Mouse (Mus musculus): ENCODE measurements at regions not wholly inside any gene's neighbourhood (a gene's known extent, or its start where the extent isn't known, plus 50 kb on each side); places are given as distances from the start of the nearest gene placed in this dataset.

GRCm38 (mm10) chr3:149246935-149247625, 256.7 kb upstream of the Adgrl2 start:
- no peaks in the 10 kb centered on the region for H3K36me3 ChIP-seq (replicated peaks in 1 of 2; ENCODE audit: control insufficient read depth in 1 of 2, insufficient read depth in 1 of 2, low read length in 1 of 2)
- no peak overlapping the region for H3K27ac ChIP-seq (ENCODE audit: insufficient read depth, low read depth)
- dilution Hi-C loops (cut with MboI; ENCODE audit: extremely low pct_ligation_motif_present, extremely low pct_unique_long_range_greater_than_20kb, low sequenced_read_pairs) (no loop called here), in situ Hi-C loops (cut with MboI; ENCODE audit: low pct_ligation_motif_present, low pct_unique_long_range_greater_than_20kb, low sequenced_read_pairs) (no loop called here)
- DNase-seq (ENCODE audit: extremely low read depth), result peak; percentile 14
- H3K27me3 ChIP-seq (replicated peaks), result no peaks in the 10 kb centered on the region
- H3K79me2 ChIP-seq (replicated peaks; ENCODE audit: control insufficient read depth, extremely low read depth, insufficient read depth, poor library complexity, severe bottlenecking), result no peaks in the 10 kb centered on the region
- H3K9ac ChIP-seq (ENCODE audit: insufficient read depth, low read depth), result no peak overlapping the region
- H3K4me3 ChIP-seq (replicated peaks in 1 of 3; ENCODE audit: low read depth in 2 of 3, low read length in 2 of 3, poor library complexity in 1 of 3), result no peak overlapping the region
- H3K9me3 ChIP-seq (replicated peaks; ENCODE audit: low read length), result no peaks in the 10 kb centered on the region
- no peaks in the 10 kb centered on the region for H3K4me1 ChIP-seq (ENCODE audit: control insufficient read depth in 1 of 2, insufficient read depth in 2 of 2)
- no peak overlapping the region for H3K4me2 ChIP-seq (ENCODE audit: insufficient read depth, low read depth, poor library complexity, severe bottlenecking)
- TF ChIP-seq JUND (conservative IDR thresholded peaks at IDR 0.05; ENCODE audit: low read depth, low read length) (no peak), E2F4 (IDR thresholded peaks at IDR 0.05; ENCODE audit: insufficient replicate concordance, low read depth, low read length) (no peak), CTCF (conservative IDR thresholded peaks at IDR 0.05 in 1 of 2, IDR thresholded peaks at IDR 0.05 in 1 of 2; ENCODE audit: low read depth in 2 of 2, low read length in 2 of 2) (peak in 1 of 2 experiments; percentile 16; a peak in 2 of 4 replicates), MAFK (IDR thresholded peaks at IDR 0.05; ENCODE audit: insufficient replicate concordance, low read length) (peak; percentile 60; the same call in 1 of the 2 replicates)

DNA sequence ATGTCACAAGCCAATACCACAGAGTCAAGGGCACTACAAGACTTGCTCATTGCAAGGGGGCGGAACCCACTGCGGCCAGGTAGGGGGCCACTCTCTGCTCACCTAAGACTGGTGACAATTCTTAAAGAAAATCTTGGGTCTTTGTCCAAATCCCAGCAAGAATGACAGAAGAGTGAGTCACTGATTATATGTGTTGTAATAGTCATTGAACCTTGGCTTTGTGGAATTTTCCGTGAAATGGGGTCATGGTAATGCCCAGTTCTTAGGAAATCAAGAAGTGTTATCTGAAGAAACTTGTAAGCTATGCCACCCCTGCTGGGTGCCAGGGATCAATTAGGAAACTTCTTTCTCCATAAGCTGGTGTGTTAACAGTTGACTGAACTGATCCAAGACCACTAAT, 249.3 kb upstream of the Adgrl2 start:
- no peak overlapping the region for H3K4me3 ChIP-seq (replicated peaks in 1 of 3; ENCODE audit: low read depth in 2 of 3, low read length in 2 of 3, poor library complexity in 1 of 3)
- no peak overlapping the region for H3K27ac ChIP-seq (ENCODE audit: insufficient read depth, low read depth)
- no peaks in the 10 kb centered on the region for H3K36me3 ChIP-seq (replicated peaks in 1 of 2; ENCODE audit: control insufficient read depth in 1 of 2, insufficient read depth in 1 of 2, low read length in 1 of 2)
- H3K4me2 ChIP-seq (ENCODE audit: insufficient read depth, low read depth, poor library complexity, severe bottlenecking), result no peak overlapping the region
- in situ Hi-C loops (cut with MboI; ENCODE audit: low pct_ligation_motif_present, low pct_unique_long_range_greater_than_20kb, low sequenced_read_pairs) (no loop called here), dilution Hi-C loops (cut with MboI; ENCODE audit: extremely low pct_ligation_motif_present, extremely low pct_unique_long_range_greater_than_20kb, low sequenced_read_pairs) (no loop called here)
- no peak overlapping the region for H3K9ac ChIP-seq (ENCODE audit: insufficient read depth, low read depth)
- peaks cover 2 to 9% of the 10 kb centered on the region in 2 experiments; a peak in 1 of 4 replicates for H3K4me1 ChIP-seq (ENCODE audit: control insufficient read depth in 1 of 2, insufficient read depth in 2 of 2)
- TF ChIP-seq GABPA (IDR thresholded peaks at IDR 0.05; ENCODE audit: insufficient replicate concordance, low read depth, low read length) (no peak), MAX (IDR thresholded peaks at IDR 0.05; ENCODE audit: low read length) (no peak), CHD1 (IDR thresholded peaks at IDR 0.05; ENCODE audit: low read depth, low read length) (no peak), MEF2A (IDR thresholded peaks at IDR 0.05; ENCODE audit: borderline replicate concordance, low read depth, low read length) (no peak), RAD21 (IDR thresholded peaks at IDR 0.05; ENCODE audit: low read depth, low read length) (no peak), UBTF (IDR thresholded peaks at IDR 0.05; ENCODE audit: low read depth, low read length) (no peak), JUN (IDR thresholded peaks at IDR 0.05; ENCODE audit: insufficient read depth, low read depth, low read length) (no peak), SMC3 (IDR thresholded peaks at IDR 0.05; ENCODE audit: low read depth, low read length) (no peak), ETS1 (conservative IDR thresholded peaks at IDR 0.05; ENCODE audit: low read depth, low read length) (no peak), MAFK (IDR thresholded peaks at IDR 0.05; ENCODE audit: insufficient replicate concordance, low read length) (no peak), EP300 (IDR thresholded peaks at IDR 0.05; ENCODE audit: low read length) (no peak), MAZ (IDR thresholded peaks at IDR 0.05; ENCODE audit: low read depth, low read length) (no peak), PAX5 (IDR thresholded peaks at IDR 0.05; ENCODE audit: low read length) (no peak), USF1 (IDR thresholded peaks at IDR 0.05; ENCODE audit: low read depth, low read length) (no peak), KAT2A (IDR thresholded peaks at IDR 0.05; ENCODE audit: insufficient replicate concordance, low read length) (no peak), BHLHE40 (IDR thresholded peaks at IDR 0.05; ENCODE audit: low read depth, low read length) (no peak), E2F4 (IDR thresholded peaks at IDR 0.05; ENCODE audit: insufficient replicate concordance, low read depth, low read length) (no peak)
- no peaks in the 10 kb centered on the region for H3K27me3 ChIP-seq (replicated peaks)
- H3K79me2 ChIP-seq (replicated peaks; ENCODE audit: control insufficient read depth, extremely low read depth, insufficient read depth, poor library complexity, severe bottlenecking), result no peaks in the 10 kb centered on the region
- H3K9me3 ChIP-seq (replicated peaks; ENCODE audit: low read length), result no peaks in the 10 kb centered on the region
- DNase-seq (ENCODE audit: extremely low read depth), result no peak
